ENCODE assay signal across 8 mouse cellular contexts in the genomic region with DNA sequence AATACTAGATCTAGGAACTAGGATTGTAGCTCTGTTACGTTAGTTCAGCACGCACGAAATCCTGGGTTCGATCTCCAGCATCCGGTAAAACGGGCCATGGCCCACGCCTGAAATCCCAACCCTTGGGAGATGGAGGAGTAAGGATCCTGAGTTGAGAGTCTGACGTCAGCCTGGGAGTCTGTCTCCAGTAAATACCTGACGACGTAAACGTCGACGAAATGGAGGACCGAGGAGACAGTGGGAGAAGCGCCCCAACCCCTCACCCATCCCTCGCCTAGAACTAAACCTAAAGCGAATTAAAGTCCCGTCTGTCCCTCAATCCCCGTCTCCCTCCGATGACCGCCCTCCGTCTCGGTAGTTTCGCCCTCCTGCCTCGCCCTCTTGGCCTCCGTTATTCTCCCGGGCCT.
DNase-seq lines count a peak whose midpoint lies in the region; ATAC-seq and TF ChIP-seq lines count a peak whose summit lies in the region.

No protein-coding gene starts in this region.

- under 1% methylated on average over 26 of the region's 27 CpGs for WGBS in intestine, embryonic 15.5 days

- peak overlapping the region; percentile 74 for H3K4me3 ChIP-seq in embryonic fibroblast, embryonic 13.5 days (ENCODE audit: insufficient read depth, low read length)
- H3K4me3 ChIP-seq in intestine, embryonic 15.5 days (replicated peaks), result peak overlapping the region; percentile 71

- ATAC-seq in intestine, embryonic 15.5 days, result peak; percentile 71

- no peaks in the 10 kb centered on the region for H3K27me3 ChIP-seq in intestine, embryonic 15.5 days (replicated peaks)

- DNase-seq in layer of hippocampus, adult 11-12 months (ENCODE audit: low spot score), result peak; percentile 60
- no peak for DNase-seq in layer of hippocampus, postnatal 36 days
- peak; percentile 73 for DNase-seq in NIH3T3 (ENCODE audit: low read depth)
- peak; percentile 71 for DNase-seq in lung, postnatal 36 days
- DNase-seq in telencephalon, adult 2 months (ENCODE audit: low read depth, low spot score), result peak; percentile 62
- DNase-seq in cerebellum, postnatal 4 days (ENCODE audit: low spot score in 2 of 2), result no peak

- TF ChIP-seq CTCF in embryonic fibroblast, embryonic 13.5 days (IDR thresholded peaks at IDR 0.05; ENCODE audit: borderline replicate concordance, insufficient read depth, low read length), result no peak

- peaks cover 2% of the 10 kb centered on the region; the same call in 1 of the 2 replicates for H3K4me1 ChIP-seq in embryonic fibroblast, embryonic 13.5 days (ENCODE audit: control insufficient read depth, insufficient read depth, low read length)
- peaks cover 5% of the 10 kb centered on the region; the same call in 1 of the 2 replicates for H3K4me1 ChIP-seq in intestine, embryonic 15.5 days (replicated peaks)

- peak overlapping the region; percentile 91 for H3K9ac ChIP-seq in intestine, embryonic 15.5 days

- H3K36me3 ChIP-seq in intestine, embryonic 15.5 days, result peaks cover 4% of the 10 kb centered on the region; the same call in 1 of the 2 replicates

- H3K27ac ChIP-seq in embryonic fibroblast, embryonic 13.5 days (ENCODE audit: insufficient read depth, low read length), result peak overlapping the region; percentile 94
- H3K27ac ChIP-seq in intestine, embryonic 15.5 days, result peak overlapping the region; percentile 98

- H3K4me2 ChIP-seq in intestine, embryonic 15.5 days (replicated peaks), result peak overlapping the region; percentile 75

- no peak for TF ChIP-seq POLR2A in embryonic fibroblast, embryonic 13.5 days (IDR thresholded peaks at IDR 0.05; ENCODE audit: low read depth, low read length)

- no peaks in the 10 kb centered on the region for H3K9me3 ChIP-seq in intestine, embryonic 15.5 days

Comparison
In these comparisons a context has a peak if more than half of its experiments do, and no peak if none do; other contexts are left out.
1. DNase-seq: peak in layer of hippocampus, adult 11-12 months (single experiment), NIH3T3 (single experiment), lung, postnatal 36 days (single experiment) and telencephalon, adult 2 months (single experiment); none in layer of hippocampus, postnatal 36 days (0 of 2) and cerebellum, postnatal 4 days (0 of 2).